Mouse (Mus musculus) stomach, embryonic 14.5 days (tissue): ENCODE results near the gene Atp4b. TPM values are rescaled to one million over a fixed set of nuclear protein-coding genes. Genes with fewer than 3 reads are reported as not detected.
"Not testable (repeated sequence)": the region's sequence is repeated elsewhere in the genome, so short reads cannot be mapped to it uniquely, and the experiment has no call there.

ENCODE experiments used
- ATAC-seq: fragments of 200-750 bp; cut with Nextera tagmentation; 2 replicates; pipeline ENCODE4 v1.8.0; 2017; ENCODE audit warnings: low read depth, moderate TSS enrichment; ENCODE audit not compliant: insufficient number of reproducible peaks, insufficient read depth, low FRiP score
- H3K27ac ChIP-seq: fragments of 300-500 bp; sonication (generic); 2 replicates; pipeline ENCODE4 v1.5.1; 2014; ENCODE audit warnings: mild to moderate bottlenecking, low read length, moderate library complexity, mixed read lengths
- H3K27me3 ChIP-seq: fragments of 300-500 bp; sonication (generic); 2 replicates; pipeline ENCODE4 v1.6.1; 2014; ENCODE audit warnings: low read length, control low read depth, mixed read lengths; ENCODE audit not compliant: control insufficient read depth, insufficient read depth
- H3K36me3 ChIP-seq: fragments of 300-500 bp; sonication (generic); 2 replicates; pipeline ENCODE4 v1.6.1; 2014; ENCODE audit warnings: mild to moderate bottlenecking, control low read depth, low read length, moderate library complexity, mixed read lengths; ENCODE audit not compliant: control insufficient read depth, insufficient read depth
- H3K4me1 ChIP-seq: fragments of 300-500 bp; sonication (generic); 2 replicates; pipeline ENCODE4 v1.6.1; 2014; ENCODE audit warnings: low read length, control low read depth, mixed read lengths; ENCODE audit not compliant: control insufficient read depth, insufficient read depth
- H3K4me2 ChIP-seq: fragments of 300-500 bp; sonication (generic); replicated peaks from 2 replicates; pipeline ENCODE4 v1.6.1; 2014; ENCODE audit warnings: low read depth, low read length, control low read depth
- H3K4me3 ChIP-seq: fragments of 300-500 bp; sonication (generic); 2 replicates; pipeline ENCODE4 v1.5.1; 2014; ENCODE audit warnings: low read depth, low read length, control low read depth
- H3K9ac ChIP-seq: fragments of 300-500 bp; sonication (generic); replicated peaks from 2 replicates; pipeline ENCODE4 v1.6.1; 2014; ENCODE audit warnings: low read depth, mild to moderate bottlenecking, control low read depth, low read length, moderate library complexity, mixed read lengths
- H3K9me3 ChIP-seq: fragments of 300-500 bp; sonication (generic); 2 replicates; pipeline ENCODE4 v1.6.1; 2016; ENCODE audit warnings: low read depth, low read length, control low read depth; ENCODE audit not compliant: control insufficient read depth
- WGBS: fragments of 180-500 bp; shearing (Covaris S2); extraction: QIAGEN DNeasy Blood & Tissue Kit; methylation state at CpG from one replicate; pipeline ENCODE4 v1.1.7; 2014; 5-methylcytosine and 5-hydroxymethylcytosine counted together
- polyA plus RNA-seq: library from polyadenylated mRNA; unstranded; fragments of >200 nt; fragmentation: Nextera tagmentation; extraction: Ambion mirVana; gene quantifications from 2 replicates; pipeline ENCODE4 v1.2.1, GENCODE M21; 2014

The Atp4b gene
- polyA plus RNA-seq, 1 experiment from 2014 or later: 16.7 TPM

GRCm38 (mm10) chr8:13337245-13337644, 59.4 kb downstream of the Atp4b start:
- H3K27ac ChIP-seq: peak overlapping the region; percentile 35; the same call in 1 of the 2 replicates
- WGBS: 62% methylated on average over 6 of the region's 6 CpGs
- H3K4me3 ChIP-seq: not testable (repeated sequence)

More at GRCm38 (mm10) chr8:13337245-13337644, 59.4 kb downstream of the Atp4b start:
- H3K4me1 ChIP-seq: peaks cover 16% of the 10 kb centered on the region; the same call in 1 of the 2 replicates
- not testable (repeated sequence) for H3K27me3 ChIP-seq, H3K4me2 ChIP-seq, H3K9ac ChIP-seq, ATAC-seq, H3K9me3 ChIP-seq
- peaks cover 21% of the 10 kb centered on the region for H3K36me3 ChIP-seq

Other genes starting within 250 kb of the Atp4b start
- gene Lamp1, start 237.7 kb downstream of the Atp4b start, polyA plus RNA-seq: 272 and 298 TPM in 2 replicates
- gene Grtp1, start 196.2 kb downstream of the Atp4b start, polyA plus RNA-seq: 25.0 and 27.6 TPM in 2 replicates
- not detected in 2 replicates for gene Adprhl1, start 142.7 kb downstream of the Atp4b start, polyA plus RNA-seq
- gene Dcun1d2, start 108.7 kb downstream of the Atp4b start, polyA plus RNA-seq: 20.6 and 23.6 TPM in 2 replicates
- 45.5 and 46.3 TPM in 2 replicates for gene Tmco3, start 108.6 kb downstream of the Atp4b start, polyA plus RNA-seq
- gene Tfdp1, start 58.1 kb downstream of the Atp4b start, polyA plus RNA-seq: 153 and 185 TPM in 2 replicates
- gene Grk1, start 8.3 kb upstream of the Atp4b start, polyA plus RNA-seq: not detected in 2 replicates
- gene Tmem255b, start 38.4 kb upstream of the Atp4b start, polyA plus RNA-seq: 2.3 and 2.6 TPM in 2 replicates
- 67.7 and 68.7 TPM in 2 replicates for gene Gas6, start 97.7 kb upstream of the Atp4b start, polyA plus RNA-seq
- not detected in 2 replicates for gene 1700029H14Rik, start 165.6 kb upstream of the Atp4b start, polyA plus RNA-seq